Mouse (Mus musculus): ENCODE measurements at regions not wholly inside any gene's neighbourhood (a gene's known extent, or its start where the extent isn't known, plus 50 kb on each side); places are given as distances from the start of the nearest gene placed in this dataset.

- Histone ChIP-seq H3K36me3 (ENCODE audit: control insufficient read depth, insufficient read depth, low read length) (no peaks in the 10 kb centered on the region), H3K27ac (ENCODE audit: low read depth, low read length) (no peak overlapping the region), H3K9ac (ENCODE audit: low read depth, low read length) (no peak overlapping the region), H3K4me3 (ENCODE audit: low read depth, low read length) (no peak overlapping the region), H3K4me1 (replicated peaks; ENCODE audit: control insufficient read depth, insufficient read depth, low read length) (no peaks in the 10 kb centered on the region), H3K9me3 (ENCODE audit: control insufficient read depth, low read length) (no peaks in the 10 kb centered on the region), H3K27me3 (replicated peaks; ENCODE audit: control insufficient read depth, insufficient read depth, low read length) (no peaks in the 10 kb centered on the region), H3K4me2 (no peak overlapping the region)
- 71% methylated on average over 4 of the region's 4 CpGs for WGBS
- DNase-seq (ENCODE audit: low spot score), result no peak
- no peak for ATAC-seq (replicated peaks; ENCODE audit: low FRiP score)
Measured at GRCm38 (mm10) chr6:94795442-94795841, 95.5 kb upstream of the Lrig1 start.

GRCm38 (mm10) chr6:94793555-94793954, 93.6 kb upstream of the Lrig1 start:
- no peak for DNase-seq (ENCODE audit: low spot score)
- Histone ChIP-seq H3K27me3 (replicated peaks; ENCODE audit: control insufficient read depth, insufficient read depth, low read length) (no peaks in the 10 kb centered on the region), H3K4me2 (no peak overlapping the region), H3K9ac (ENCODE audit: low read depth, low read length) (no peak overlapping the region), H3K36me3 (ENCODE audit: control insufficient read depth, insufficient read depth, low read length) (no peaks in the 10 kb centered on the region), H3K4me3 (ENCODE audit: low read depth, low read length) (no peak overlapping the region), H3K27ac (ENCODE audit: low read depth, low read length) (no peak overlapping the region), H3K9me3 (ENCODE audit: control insufficient read depth, low read length) (no peaks in the 10 kb centered on the region), H3K4me1 (replicated peaks; ENCODE audit: control insufficient read depth, insufficient read depth, low read length) (no peaks in the 10 kb centered on the region)
- WGBS, result 87% methylated on average over 6 of the region's 6 CpGs
- ATAC-seq (replicated peaks; ENCODE audit: low FRiP score), result no peak

GRCm38 (mm10) chr6:94792312-94792711, 92.4 kb upstream of the Lrig1 start:
- no peak overlapping the region for H3K4me3 ChIP-seq (ENCODE audit: low read depth, low read length)
- no peaks in the 10 kb centered on the region for H3K4me1 ChIP-seq (replicated peaks; ENCODE audit: control insufficient read depth, insufficient read depth, low read length)
- H3K9me3 ChIP-seq (ENCODE audit: control insufficient read depth, low read length), result no peaks in the 10 kb centered on the region
- no peak overlapping the region for H3K9ac ChIP-seq (ENCODE audit: low read depth, low read length)
- WGBS, result 75% methylated on average over 4 of the region's 4 CpGs
- DNase-seq (ENCODE audit: low spot score) (no peak), ATAC-seq (replicated peaks; ENCODE audit: low FRiP score) (no peak)
- H3K27ac ChIP-seq (ENCODE audit: low read depth, low read length), result no peak overlapping the region
- no peak overlapping the region for H3K4me2 ChIP-seq
- no peaks in the 10 kb centered on the region for H3K27me3 ChIP-seq (replicated peaks; ENCODE audit: control insufficient read depth, insufficient read depth, low read length)
- H3K36me3 ChIP-seq (ENCODE audit: control insufficient read depth, insufficient read depth, low read length), result no peaks in the 10 kb centered on the region

GRCm38 (mm10) chr6:94789308-94789763, 89.4 kb upstream of the Lrig1 start:
- H3K27ac ChIP-seq (ENCODE audit: low read depth, low read length), result no peak overlapping the region
- 80% methylated on average over 5 of the region's 5 CpGs for WGBS
- H3K4me2 ChIP-seq, result no peak overlapping the region
- H3K4me3 ChIP-seq (ENCODE audit: low read depth, low read length), result no peak overlapping the region
- H3K27me3 ChIP-seq (replicated peaks; ENCODE audit: control insufficient read depth, insufficient read depth, low read length), result 0 out of 2 replicates have a peak, but pooled peaks cover 4% of the 10 kb centered on the region
- DNase-seq (ENCODE audit: low spot score) (no peak), ATAC-seq (replicated peaks; ENCODE audit: low FRiP score) (no peak)
- H3K4me1 ChIP-seq (replicated peaks; ENCODE audit: control insufficient read depth, insufficient read depth, low read length), result no peaks in the 10 kb centered on the region
- H3K9me3 ChIP-seq (ENCODE audit: control insufficient read depth, low read length), result no peaks in the 10 kb centered on the region
- H3K36me3 ChIP-seq (ENCODE audit: control insufficient read depth, insufficient read depth, low read length), result no peaks in the 10 kb centered on the region
- H3K9ac ChIP-seq (ENCODE audit: low read depth, low read length), result no peak overlapping the region

- no peak overlapping the region for H3K27ac ChIP-seq (ENCODE audit: low read depth, low read length)
- ATAC-seq (replicated peaks; ENCODE audit: low FRiP score) (no peak), DNase-seq (ENCODE audit: low spot score) (no peak)
- no peaks in the 10 kb centered on the region for H3K9me3 ChIP-seq (ENCODE audit: control insufficient read depth, low read length)
- WGBS, result 60% methylated on average over 1 of the region's 1 CpGs
- H3K9ac ChIP-seq (ENCODE audit: low read depth, low read length), result no peak overlapping the region
- no peak overlapping the region for H3K4me3 ChIP-seq (ENCODE audit: low read depth, low read length)
- 0 out of 2 replicates have a peak, but pooled peaks cover 4% of the 10 kb centered on the region for H3K27me3 ChIP-seq (replicated peaks; ENCODE audit: control insufficient read depth, insufficient read depth, low read length)
- no peaks in the 10 kb centered on the region for H3K36me3 ChIP-seq (ENCODE audit: control insufficient read depth, insufficient read depth, low read length)
- H3K4me2 ChIP-seq, result no peak overlapping the region
- H3K4me1 ChIP-seq (replicated peaks; ENCODE audit: control insufficient read depth, insufficient read depth, low read length), result no peaks in the 10 kb centered on the region
Measured at GRCm38 (mm10) chr6:94783471-94783870, 83.5 kb upstream of the Lrig1 start.

GRCm38 (mm10) chr6:94780621-94781020, 80.7 kb upstream of the Lrig1 start:
- no peak overlapping the region for H3K27ac ChIP-seq (ENCODE audit: low read depth, low read length)
- H3K36me3 ChIP-seq (ENCODE audit: control insufficient read depth, insufficient read depth, low read length), result no peaks in the 10 kb centered on the region
- no peak overlapping the region for H3K4me2 ChIP-seq
- no peak overlapping the region for H3K4me3 ChIP-seq (ENCODE audit: low read depth, low read length)
- DNase-seq (ENCODE audit: low spot score), result no peak
- H3K27me3 ChIP-seq (replicated peaks; ENCODE audit: control insufficient read depth, insufficient read depth, low read length), result 0 out of 2 replicates have a peak, but pooled peaks cover 7% of the 10 kb centered on the region
- no peaks in the 10 kb centered on the region for H3K4me1 ChIP-seq (replicated peaks; ENCODE audit: control insufficient read depth, insufficient read depth, low read length)
- H3K9ac ChIP-seq (ENCODE audit: low read depth, low read length), result no peak overlapping the region
- WGBS, result 75% methylated on average over 4 of the region's 4 CpGs
- no peaks in the 10 kb centered on the region for H3K9me3 ChIP-seq (ENCODE audit: control insufficient read depth, low read length)
- ATAC-seq (replicated peaks; ENCODE audit: low FRiP score), result no peak

- Histone ChIP-seq H3K4me2 (no peak overlapping the region), H3K4me1 (replicated peaks; ENCODE audit: control insufficient read depth, insufficient read depth, low read length) (no peaks in the 10 kb centered on the region), H3K27me3 (replicated peaks; ENCODE audit: control insufficient read depth, insufficient read depth, low read length) (0 out of 2 replicates have a peak, but pooled peaks cover 5% of the 10 kb centered on the region), H3K9ac (ENCODE audit: low read depth, low read length) (no peak overlapping the region), H3K27ac (ENCODE audit: low read depth, low read length) (no peak overlapping the region), H3K36me3 (ENCODE audit: control insufficient read depth, insufficient read depth, low read length) (no peaks in the 10 kb centered on the region), H3K9me3 (ENCODE audit: control insufficient read depth, low read length) (peaks cover under 1% of the 10 kb centered on the region; the same call in 1 of the 2 replicates), H3K4me3 (ENCODE audit: low read depth, low read length) (no peak overlapping the region)
- no peak for ATAC-seq (replicated peaks; ENCODE audit: low FRiP score)
- 68% methylated on average over 7 of the region's 7 CpGs for WGBS
- no peak for DNase-seq (ENCODE audit: low spot score)
Measured at GRCm38 (mm10) chr6:94779854-94780253, 79.9 kb upstream of the Lrig1 start.

GRCm38 (mm10) chr6:94779213-94779612, 79.3 kb upstream of the Lrig1 start:
- Histone ChIP-seq H3K4me3 (ENCODE audit: low read depth, low read length) (no peak overlapping the region), H3K9ac (ENCODE audit: low read depth, low read length) (no peak overlapping the region), H3K27ac (ENCODE audit: low read depth, low read length) (no peak overlapping the region), H3K4me2 (no peak overlapping the region), H3K4me1 (replicated peaks; ENCODE audit: control insufficient read depth, insufficient read depth, low read length) (peaks cover under 1% of the 10 kb centered on the region), H3K36me3 (ENCODE audit: control insufficient read depth, insufficient read depth, low read length) (no peaks in the 10 kb centered on the region), H3K9me3 (ENCODE audit: control insufficient read depth, low read length) (peaks cover 3% of the 10 kb centered on the region; the same call in 1 of the 2 replicates), H3K27me3 (replicated peaks; ENCODE audit: control insufficient read depth, insufficient read depth, low read length) (peaks cover 7% of the 10 kb centered on the region)
- WGBS, result 71% methylated on average over 5 of the region's 7 CpGs
- DNase-seq (ENCODE audit: low spot score) (no peak), ATAC-seq (replicated peaks; ENCODE audit: low FRiP score) (no peak)

GRCm38 (mm10) chr6:94778797-94779196, 78.8 kb upstream of the Lrig1 start:
- H3K36me3 ChIP-seq (ENCODE audit: control insufficient read depth, insufficient read depth, low read length), result no peaks in the 10 kb centered on the region
- H3K27me3 ChIP-seq (replicated peaks; ENCODE audit: control insufficient read depth, insufficient read depth, low read length), result peaks cover 11% of the 10 kb centered on the region
- H3K9me3 ChIP-seq (ENCODE audit: control insufficient read depth, low read length), result peaks cover 3% of the 10 kb centered on the region; the same call in 1 of the 2 replicates
- H3K9ac ChIP-seq (ENCODE audit: low read depth, low read length), result no peak overlapping the region
- no peak overlapping the region for H3K4me3 ChIP-seq (ENCODE audit: low read depth, low read length)
- H3K4me2 ChIP-seq, result no peak overlapping the region
- peaks cover 4% of the 10 kb centered on the region for H3K4me1 ChIP-seq (replicated peaks; ENCODE audit: control insufficient read depth, insufficient read depth, low read length)
- no peak for DNase-seq (ENCODE audit: low spot score)
- 64% methylated on average over 1 of the region's 1 CpGs for WGBS
- H3K27ac ChIP-seq (ENCODE audit: low read depth, low read length), result no peak overlapping the region
- ATAC-seq (replicated peaks; ENCODE audit: low FRiP score), result no peak

All from liver, embryonic 11.5 days (tissue).